In the genomic region with DNA sequence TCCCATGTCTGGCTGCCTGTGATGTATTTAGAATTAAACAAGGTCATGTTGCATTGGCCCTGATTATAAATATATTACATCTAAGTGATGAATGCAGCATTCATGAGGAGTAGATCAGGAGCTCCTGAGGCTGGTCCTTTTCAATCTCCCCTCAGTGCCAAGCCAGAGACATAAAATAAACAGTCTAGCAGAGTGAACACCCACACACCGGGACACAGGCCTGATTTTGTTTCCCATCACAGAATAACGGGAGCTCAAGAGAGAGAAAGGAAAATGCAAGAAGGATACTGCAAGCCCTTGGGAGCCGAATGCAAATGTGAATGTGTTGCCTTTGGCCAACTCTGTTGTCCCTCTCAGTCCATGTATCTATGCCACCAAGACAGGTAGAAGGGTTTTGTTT, we compare ENCODE assay signal across 29 mouse cellular contexts.
DNase-seq lines count a peak whose midpoint lies in the region; ATAC-seq and TF ChIP-seq lines count a peak whose summit lies in the region.
"Had no signal": no experiment of that assay in that cellular context is flagged by ENCODE, and none has a peak within 500 bp of the region (broad histone marks: within the 10 kb centered on the region; RNA-seq: fewer than 3 reads in every experiment).

No protein-coding gene starts in this region.

- H3K9ac ChIP-seq in lung, embryonic 14.5 days = no peak overlapping the region
- no peak overlapping the region for H3K9ac ChIP-seq in lung, postnatal 0 days (replicated peaks; ENCODE audit: low read depth)
- H3K9ac ChIP-seq: embryonic facial prominence, embryonic 13.5 days; forebrain, embryonic 13.5 days; heart, embryonic 12.5 days; heart, embryonic 15.5 days; hindbrain, embryonic 14.5 days had no signal

- 44% methylated on average over 3 of the region's 3 CpGs for WGBS in lung, embryonic 14.5 days
- WGBS in lung, postnatal 0 days = 49% methylated on average over 3 of the region's 3 CpGs

- TF ChIP-seq CTCF in lung, embryonic 14.5 days (IDR thresholded peaks at IDR 0.05; ENCODE audit: low read depth) = no peak
- no peak for TF ChIP-seq CTCF in lung, postnatal 0 days (IDR thresholded peaks at IDR 0.05)

- peak; percentile 75 for ATAC-seq in frontal cortex, adult (ENCODE audit: low TSS enrichment)
- no peak for ATAC-seq in lung, embryonic 14.5 days (ENCODE audit: insufficient read depth)
- no peak for ATAC-seq in lung, postnatal 0 days
- ATAC-seq: forebrain, embryonic 13.5 days; forebrain, embryonic 16.5 days; hindbrain, postnatal 0 days; Patski had no signal

- no peak for TF ChIP-seq EP300 in lung, postnatal 0 days (IDR thresholded peaks at IDR 0.05)

- H3K27me3 ChIP-seq in lung, embryonic 14.5 days (ENCODE audit: insufficient read depth, low read length) = no peaks in the 10 kb centered on the region
- H3K27me3 ChIP-seq in lung, postnatal 0 days (replicated peaks; ENCODE audit: insufficient read depth, low read length) = no peaks in the 10 kb centered on the region
- H3K27me3 ChIP-seq: CH12.LX; embryonic facial prominence, embryonic 13.5 days; forebrain, embryonic 13.5 days; heart, embryonic 12.5 days; heart, embryonic 15.5 days; Patski had no signal

- no peak overlapping the region for H3K4me3 ChIP-seq in lung, embryonic 14.5 days (ENCODE audit: low read depth, low read length)
- H3K4me3 ChIP-seq in lung, postnatal 0 days (ENCODE audit: low read depth, low read length) = no peak overlapping the region
- H3K4me3 ChIP-seq: embryonic facial prominence, embryonic 13.5 days; forebrain, embryonic 10.5 days; forebrain, embryonic 13.5 days; heart, embryonic 12.5 days; heart, embryonic 15.5 days had no signal

- H3K4me2 ChIP-seq in lung, embryonic 14.5 days = no peak overlapping the region
- no peak overlapping the region for H3K4me2 ChIP-seq in lung, postnatal 0 days (replicated peaks; ENCODE audit: low read depth, low read length)
- H3K4me2 ChIP-seq: embryonic facial prominence, embryonic 13.5 days; forebrain, embryonic 13.5 days; heart, embryonic 12.5 days; heart, embryonic 15.5 days; hindbrain, embryonic 14.5 days had no signal

- H3K4me1 ChIP-seq in lung, embryonic 14.5 days (ENCODE audit: insufficient read depth) = 0 out of 2 replicates have a peak, but pooled peaks cover 3% of the 10 kb centered on the region
- H3K4me1 ChIP-seq in lung, postnatal 0 days (ENCODE audit: insufficient read depth, low read depth, low read length) = no peaks in the 10 kb centered on the region
- H3K4me1 ChIP-seq: forebrain, embryonic 10.5 days; heart, embryonic 12.5 days; heart, embryonic 15.5 days had no signal

- H3K27ac ChIP-seq in lung, embryonic 14.5 days (ENCODE audit: low read depth) = no peak overlapping the region
- H3K27ac ChIP-seq in lung, postnatal 0 days (ENCODE audit: low read length) = no peak overlapping the region
- H3K27ac ChIP-seq: embryonic facial prominence, embryonic 13.5 days; forebrain, embryonic 10.5 days; forebrain, embryonic 13.5 days; heart, embryonic 15.5 days; hindbrain, postnatal 0 days had no signal

- H3K36me3 ChIP-seq in lung, embryonic 14.5 days (ENCODE audit: insufficient read depth) = no peaks in the 10 kb centered on the region
- no peaks in the 10 kb centered on the region for H3K36me3 ChIP-seq in lung, postnatal 0 days (ENCODE audit: insufficient read depth, low read length)
- H3K36me3 ChIP-seq: embryonic facial prominence, embryonic 13.5 days; forebrain, embryonic 10.5 days; G1E; heart, embryonic 12.5 days; heart, embryonic 15.5 days had no signal

- DNase-seq in frontal cortex, postnatal 14 days (ENCODE audit: low spot score in 2 of 2) = no peak
- peak; percentile 6 for DNase-seq in layer of hippocampus, adult 9-10 months (ENCODE audit: low spot score)
- DNase-seq in layer of hippocampus, postnatal 10 days (ENCODE audit: low spot score in 2 of 2) = no peak
- DNase-seq in lung, embryonic 14.5 days = peak; percentile 3
- no peak for DNase-seq in lung, postnatal 0 days (ENCODE audit: low spot score)
- DNase-seq in brain, adult 2 months (ENCODE audit: low read depth, low spot score) = peak; percentile 47
- DNase-seq: adrenal gland, postnatal 10 days; adrenal gland, postnatal 36 days; B cell, adult 2 months; cerebellum, adult 11 months; cerebellum, adult 2 months; cerebellum, adult 9-11 months; cerebellum, postnatal 25 days; gastrocnemius, postnatal 25 days; heart, adult 18-20 months; heart, postnatal 14 days; heart, postnatal 4 days had no signal

- H3K9me3 ChIP-seq in lung, embryonic 14.5 days (ENCODE audit: low read depth, low read length) = no peaks in the 10 kb centered on the region
- no peaks in the 10 kb centered on the region for H3K9me3 ChIP-seq in lung, postnatal 0 days (ENCODE audit: low read length)
- H3K9me3 ChIP-seq: embryonic facial prominence, embryonic 13.5 days; forebrain, embryonic 10.5 days; forebrain, embryonic 13.5 days; heart, embryonic 12.5 days; heart, embryonic 15.5 days had no signal

Comparison
In these comparisons a context has a peak if more than half of its experiments do, and no peak if none do; other contexts are left out.
1. DNase-seq: peak in layer of hippocampus, adult 9-10 months (single experiment), lung, embryonic 14.5 days (single experiment) and brain, adult 2 months (single experiment); none in frontal cortex, postnatal 14 days (0 of 2), layer of hippocampus, postnatal 10 days (0 of 2) and lung, postnatal 0 days (single experiment).